Mouse (Mus musculus) heart, embryonic 11.5 days (tissue): ENCODE data around the gene Nme7. TPM values are rescaled to one million over a fixed set of nuclear protein-coding genes. Genes with fewer than 3 reads are reported as not detected.
A peak's percentile ranks its signal among the peaks of the same experiment; 100 is the strongest.

ENCODE experiments used
- ATAC-seq: fragments of 200-750 bp; cut with Nextera tagmentation; replicated peaks from 2 replicates; pipeline ENCODE4 v1.8.0; 2017; ENCODE audit warnings: moderate library complexity; ENCODE audit not compliant: insufficient number of reproducible peaks, low FRiP score, low TSS enrichment
- H3K27ac ChIP-seq: fragments of 300-500 bp; sonication (generic); 2 replicates; pipeline ENCODE4 v1.5.1; 2014; ENCODE audit warnings: mild to moderate bottlenecking, low read depth, low read length
- H3K27me3 ChIP-seq: fragments of 300-500 bp; sonication (generic); 2 replicates; pipeline ENCODE4 v1.6.1; 2014; ENCODE audit warnings: mild to moderate bottlenecking, low read length, mixed read lengths; ENCODE audit not compliant: control insufficient read depth, insufficient read depth
- H3K36me3 ChIP-seq: fragments of 300-500 bp; sonication (generic); 2 replicates; pipeline ENCODE4 v1.6.1; 2014; ENCODE audit warnings: mild to moderate bottlenecking, low read length, moderate library complexity, mixed read lengths; ENCODE audit not compliant: control insufficient read depth, insufficient read depth
- H3K4me1 ChIP-seq: fragments of 300-500 bp; sonication (generic); 2 replicates; pipeline ENCODE4 v1.6.1; 2014; ENCODE audit warnings: low read length; ENCODE audit not compliant: control insufficient read depth, insufficient read depth
- H3K4me2 ChIP-seq: fragments of 300-500 bp; sonication (generic); 2 replicates; pipeline ENCODE4 v1.6.1; 2014; ENCODE audit warnings: mild to moderate bottlenecking, moderate library complexity
- H3K4me3 ChIP-seq: fragments of 300-500 bp; sonication (generic); 2 replicates; pipeline ENCODE4 v1.5.1; 2014; ENCODE audit warnings: low read depth, low read length
- H3K9ac ChIP-seq: fragments of 300-500 bp; sonication (generic); 2 replicates; pipeline ENCODE4 v1.6.1; 2014; ENCODE audit warnings: mild to moderate bottlenecking, low read depth, low read length, moderate library complexity
- H3K9me3 ChIP-seq: fragments of 300-500 bp; sonication (generic); replicated peaks from 2 replicates; pipeline ENCODE4 v1.6.1; 2016; ENCODE audit warnings: low read length; ENCODE audit not compliant: control insufficient read depth
- WGBS: fragments of 180-500 bp; shearing (Covaris S2); extraction: QIAGEN DNeasy Blood & Tissue Kit; methylation state at CpG from one replicate; pipeline ENCODE4 v1.1.7; 2014; ENCODE audit not compliant: insufficient replicate concordance; 5-methylcytosine and 5-hydroxymethylcytosine counted together
- polyA plus RNA-seq: library from polyadenylated mRNA; unstranded; fragments of >200 nt; fragmentation: Nextera tagmentation; extraction: Ambion mirVana; gene quantifications from 2 replicates; pipeline ENCODE4 v1.2.1, GENCODE M21; 2014

Gene Nme7
- polyA plus RNA-seq, 1 experiment from 2014 or later: 22.2 TPM

DNA sequence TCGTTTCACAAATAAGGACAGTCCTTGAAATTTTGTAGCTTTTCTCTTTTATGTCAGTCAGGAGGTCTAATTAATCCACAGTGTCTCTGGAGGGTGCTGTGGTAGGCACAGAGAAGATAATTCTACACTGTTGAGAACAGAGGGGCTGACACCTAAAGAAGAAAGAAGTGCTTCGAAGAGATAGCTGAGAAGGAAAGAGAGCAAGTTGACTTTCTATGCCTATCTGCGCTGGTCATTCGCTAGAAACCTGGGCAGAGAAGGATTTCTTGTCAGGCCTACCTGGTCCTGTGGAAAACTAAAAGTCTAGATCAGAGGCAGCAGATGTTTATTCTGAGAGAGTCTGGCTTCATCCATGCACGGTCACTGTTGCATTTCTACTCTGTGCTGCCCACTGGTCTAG is 10.2 kb downstream of the Nme7 start:
- no peak for ATAC-seq
- Histone ChIP-seq H3K27ac (no peak overlapping the region), H3K36me3 (0 out of 2 replicates have a peak, but pooled peaks cover 2% of the 10 kb centered on the region), H3K27me3 (no peaks in the 10 kb centered on the region), H3K9me3 (no peaks in the 10 kb centered on the region), H3K4me1 (peaks cover 6% of the 10 kb centered on the region; the same call in 1 of the 2 replicates), H3K9ac (no peak overlapping the region), H3K4me3 (no peak overlapping the region), H3K4me2 (no peak overlapping the region)
- 82% methylated on average over 5 of the region's 5 CpGs for WGBS

DNA sequence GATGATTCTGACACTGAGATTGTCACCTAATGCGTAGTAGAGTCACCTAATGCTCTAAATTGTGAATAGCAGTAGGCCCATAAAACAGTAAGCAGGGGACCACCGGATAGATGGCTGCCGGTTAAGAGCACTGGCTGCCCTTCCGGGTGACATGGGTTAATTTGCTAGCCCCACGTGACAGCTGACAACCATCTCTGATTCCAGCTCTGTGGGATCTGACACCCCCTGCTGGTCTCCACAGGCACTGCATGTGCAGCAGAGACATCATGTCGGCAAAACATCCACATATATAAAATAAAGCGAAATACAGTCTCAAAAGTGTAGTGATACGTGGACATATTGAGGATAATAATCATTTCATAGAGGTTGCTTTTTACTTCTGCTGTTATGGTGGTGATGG is 11.3 kb downstream of the Nme7 start:
- WGBS: 73% methylated on average over 8 of the region's 8 CpGs
- Histone ChIP-seq H3K4me1 (peaks cover 14% of the 10 kb centered on the region), H3K36me3 (0 out of 2 replicates have a peak, but pooled peaks cover 2% of the 10 kb centered on the region), H3K4me2 (no peak overlapping the region), H3K9me3 (no peaks in the 10 kb centered on the region), H3K27me3 (no peaks in the 10 kb centered on the region), H3K4me3 (no peak overlapping the region), H3K27ac (no peak overlapping the region), H3K9ac (no peak overlapping the region)
- ATAC-seq: no peak

- ATAC-seq: no peak
- Histone ChIP-seq H3K4me1 (peaks cover 18% of the 10 kb centered on the region), H3K9me3 (no peaks in the 10 kb centered on the region), H3K4me2 (no peak overlapping the region), H3K36me3 (0 out of 2 replicates have a peak, but pooled peaks cover 2% of the 10 kb centered on the region), H3K9ac (no peak overlapping the region), H3K4me3 (no peak overlapping the region), H3K27me3 (no peaks in the 10 kb centered on the region), H3K27ac (no peak overlapping the region)
- WGBS: 29% methylated on average over 3 of the region's 3 CpGs
Measured at GRCm38 (mm10) chr1:164316697-164317096, 12.8 kb downstream of the Nme7 start.

GRCm38 (mm10) chr1:164317261-164317660 is 13.3 kb downstream of the Nme7 start:
- H3K36me3 ChIP-seq: 0 out of 2 replicates have a peak, but pooled peaks cover 2% of the 10 kb centered on the region
- no peak overlapping the region for H3K9ac ChIP-seq
- no peak for ATAC-seq
- H3K4me2 ChIP-seq: no peak overlapping the region
- 48% methylated on average over 9 of the region's 9 CpGs for WGBS
- peak overlapping the region; percentile 15; the same call in 1 of the 2 replicates for H3K27ac ChIP-seq
- no peaks in the 10 kb centered on the region for H3K9me3 ChIP-seq
- H3K4me1 ChIP-seq: peaks cover 18% of the 10 kb centered on the region
- no peaks in the 10 kb centered on the region for H3K27me3 ChIP-seq
- no peak overlapping the region for H3K4me3 ChIP-seq

GRCm38 (mm10) chr1:164318474-164318873 is 14.6 kb downstream of the Nme7 start:
- WGBS: 93% methylated on average over 5 of the region's 5 CpGs
- peaks cover 18% of the 10 kb centered on the region for H3K4me1 ChIP-seq

GRCm38 (mm10) chr1:164319542-164320140 is 15.7 kb downstream of the Nme7 start:
- Histone ChIP-seq H3K4me2 (peak overlapping the region; percentile 57), H3K4me1 (peaks cover 18% of the 10 kb centered on the region), H3K4me3 (peak overlapping the region; percentile 16; the same call in 1 of the 2 replicates), H3K36me3 (no peaks in the 10 kb centered on the region), H3K27me3 (no peaks in the 10 kb centered on the region), H3K27ac (peak overlapping the region; percentile 79), H3K9me3 (no peaks in the 10 kb centered on the region), H3K9ac (peak overlapping the region; percentile 28; the same call in 1 of the 2 replicates)
- 0 out of 2 replicates have a peak, but pooled peaks have one; percentile 23 for ATAC-seq
- 24% methylated on average over 14 of the region's 14 CpGs for WGBS

More at GRCm38 (mm10) chr1:164318474-164318873, 14.6 kb downstream of the Nme7 start:
- no peak overlapping the region for H3K9ac ChIP-seq
- H3K9me3 ChIP-seq: no peaks in the 10 kb centered on the region
- no peak overlapping the region for H3K4me3 ChIP-seq
- no peaks in the 10 kb centered on the region for H3K36me3 ChIP-seq
- H3K27me3 ChIP-seq: no peaks in the 10 kb centered on the region
- H3K27ac ChIP-seq: no peak overlapping the region
- ATAC-seq: no peak
- H3K4me2 ChIP-seq: no peak overlapping the region

DNA sequence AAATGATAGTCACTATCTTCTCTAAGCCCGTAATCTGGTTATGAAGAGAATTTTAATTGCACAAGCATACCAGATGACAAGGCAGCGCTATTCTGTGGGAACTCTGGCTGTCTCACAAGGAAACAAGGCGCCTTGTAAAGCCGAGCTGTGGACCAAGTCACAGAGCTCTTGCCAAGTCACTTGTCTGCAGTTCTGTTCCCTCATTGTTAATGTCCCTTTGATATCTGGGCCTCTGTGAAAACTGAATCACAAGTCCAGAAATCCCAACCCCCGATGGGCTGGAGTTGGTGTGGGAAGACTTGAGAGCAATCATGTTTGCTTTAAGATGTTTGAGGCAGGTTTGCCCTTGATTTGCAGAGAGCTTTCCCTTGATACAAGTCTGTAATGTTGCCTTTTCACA is 16.8 kb downstream of the Nme7 start:
- H3K4me1 ChIP-seq: peaks cover 18% of the 10 kb centered on the region
- H3K4me3 ChIP-seq: no peak overlapping the region
- ATAC-seq: no peak
- 48% methylated on average over 5 of the region's 5 CpGs for WGBS
- no peaks in the 10 kb centered on the region for H3K36me3 ChIP-seq
- no peak overlapping the region for H3K27ac ChIP-seq
- H3K4me2 ChIP-seq: no peak overlapping the region
- no peaks in the 10 kb centered on the region for H3K9me3 ChIP-seq
- H3K9ac ChIP-seq: no peak overlapping the region
- no peaks in the 10 kb centered on the region for H3K27me3 ChIP-seq

GRCm38 (mm10) chr1:164321408-164321807 is 17.5 kb downstream of the Nme7 start:
- Histone ChIP-seq H3K9ac (no peak overlapping the region), H3K27ac (no peak overlapping the region), H3K4me3 (no peak overlapping the region), H3K27me3 (no peaks in the 10 kb centered on the region), H3K36me3 (no peaks in the 10 kb centered on the region), H3K4me2 (no peak overlapping the region), H3K4me1 (peaks cover 18% of the 10 kb centered on the region), H3K9me3 (no peaks in the 10 kb centered on the region)
- no peak for ATAC-seq
- WGBS: 76% methylated on average over 10 of the region's 10 CpGs
